26 mouse cellular contexts compared by ENCODE assay signal in the genomic region with DNA sequence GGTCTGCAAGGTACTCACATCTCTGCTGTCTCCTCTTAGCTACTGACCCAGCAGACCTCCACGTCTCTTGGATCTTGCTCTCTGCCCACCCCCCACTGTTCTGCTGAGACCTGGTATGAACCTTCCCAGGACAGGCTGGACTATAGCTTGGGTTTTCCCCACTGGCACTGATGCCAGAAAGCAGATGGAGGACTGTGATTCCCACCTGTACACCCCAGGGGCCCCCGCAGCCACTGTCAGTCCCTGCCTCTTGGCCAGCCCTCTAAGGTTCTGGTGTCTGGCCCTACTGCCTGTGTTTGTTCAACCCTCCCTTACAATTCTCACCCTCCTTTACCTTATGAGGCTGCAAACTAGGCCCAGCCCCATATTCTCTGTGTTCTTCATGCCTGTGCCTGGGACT. TPM values are rescaled to one million over a fixed set of nuclear protein-coding genes. Genes with fewer than 3 reads are reported as not detected.
A peak's percentile ranks its signal among the peaks of the same experiment; 100 is the strongest.
DNase-seq lines count a peak whose midpoint lies in the region; ATAC-seq and TF ChIP-seq lines count a peak whose summit lies in the region.
"Had no signal": no experiment of that assay in that cellular context is flagged by ENCODE, and none has a peak within 500 bp of the region (broad histone marks: within the 10 kb centered on the region; RNA-seq: fewer than 3 reads in every experiment).

No protein-coding gene starts in this region.

- intact Hi-C loops in heart, adult 2 months (cut with DNase I) = no loop called here
- intact Hi-C loops in heart, postnatal 36 days (cut with DNase I) = no loop called here
- intact Hi-C loops in gastrocnemius, postnatal 14 days (cut with DNase I; ENCODE audit: low total_unique reads) = loop anchor here (5.0 kb wide), 1 partner anchor 33 kb away; no protein-coding TSS in a partner anchor

- H3K4me2 ChIP-seq in heart, embryonic 15.5 days = no peak overlapping the region
- H3K4me2 ChIP-seq in heart, postnatal 0 days (ENCODE audit: low read depth, low read length) = no peak overlapping the region
- H3K4me2 ChIP-seq: forebrain, embryonic 15.5 days; intestine, embryonic 15.5 days; limb, embryonic 13.5 days; liver, embryonic 13.5 days; midbrain, embryonic 12.5 days had no signal

- TF ChIP-seq CTCF in heart, adult 2 months (IDR thresholded peaks at IDR 0.05) = no peak
- no peak for TF ChIP-seq CTCF in heart, postnatal 0 days (IDR thresholded peaks at IDR 0.05; ENCODE audit: low read depth)

- peaks cover 22% of the 10 kb centered on the region for H3K4me1 ChIP-seq in heart, adult 2 months (ENCODE audit: control insufficient read depth, insufficient read depth, low read length)
- peaks cover 55% of the 10 kb centered on the region for H3K4me1 ChIP-seq in heart, embryonic 15.5 days (replicated peaks)
- peaks cover 35% of the 10 kb centered on the region for H3K4me1 ChIP-seq in heart, postnatal 0 days (ENCODE audit: control insufficient read depth, insufficient read depth)
- H3K4me1 ChIP-seq: forebrain, embryonic 15.5 days; midbrain, embryonic 12.5 days had no signal

- H3K9ac ChIP-seq in heart, adult 2 months (ENCODE audit: low read depth, low read length) = no peak overlapping the region
- H3K9ac ChIP-seq in heart, embryonic 15.5 days = no peak overlapping the region
- H3K9ac ChIP-seq in heart, postnatal 0 days (replicated peaks; ENCODE audit: low read depth, low read length) = no peak overlapping the region
- H3K9ac ChIP-seq: forebrain, embryonic 15.5 days; intestine, embryonic 15.5 days; limb, embryonic 13.5 days; liver, embryonic 13.5 days; midbrain, embryonic 12.5 days had no signal

- H3K27me3 ChIP-seq in heart, adult 2 months (ENCODE audit: control insufficient read depth, insufficient read depth, low read length) = no peaks in the 10 kb centered on the region
- H3K27me3 ChIP-seq in heart, embryonic 15.5 days = no peaks in the 10 kb centered on the region
- H3K27me3 ChIP-seq in heart, postnatal 0 days (ENCODE audit: control insufficient read depth, insufficient read depth, low read length) = no peaks in the 10 kb centered on the region
- H3K27me3 ChIP-seq: forebrain, embryonic 15.5 days; intestine, embryonic 15.5 days; limb, embryonic 13.5 days; liver, embryonic 13.5 days; midbrain, embryonic 12.5 days had no signal

- DNase-seq in heart, adult 2 months = no peak
- no peak for DNase-seq in heart, adult 8-10 months (ENCODE audit: low spot score)
- no peak for DNase-seq in heart, postnatal 36 days
- DNase-seq in cerebellum, adult 9-11 months = peak; percentile 90
- no peak for DNase-seq in heart, postnatal 0 days (ENCODE audit: low spot score)
- no peak for DNase-seq in layer of hippocampus, adult 18-20 months (ENCODE audit: low spot score in 2 of 2)
- DNase-seq in gastrocnemius, postnatal 14 days = no peak
- DNase-seq: adrenal gland, postnatal 36 days; gastrocnemius, postnatal 10 days; kidney, adult 8-10 months; kidney, postnatal 10 days; liver, embryonic 13.5 days; lung, adult 2 months; thymus, adult 2 months; thymus, postnatal 4 days had no signal

- 67% methylated on average over 2 of the region's 2 CpGs for WGBS in heart, adult 2 months
- WGBS in heart, embryonic 15.5 days = 81% methylated on average over 2 of the region's 2 CpGs
- 49% methylated on average over 2 of the region's 2 CpGs for WGBS in heart, postnatal 0 days

- TF ChIP-seq EP300 in heart, adult 2 months (IDR thresholded peaks at IDR 0.05; ENCODE audit: insufficient read depth, low read depth, low read length) = no peak
- no peak for TF ChIP-seq EP300 in heart, postnatal 0 days (IDR thresholded peaks at IDR 0.05; ENCODE audit: low read depth)

- H3K4me3 ChIP-seq in heart, adult 2 months = no peak overlapping the region
- H3K4me3 ChIP-seq in heart, embryonic 15.5 days = no peak overlapping the region
- no peak overlapping the region for H3K4me3 ChIP-seq in heart, postnatal 0 days (ENCODE audit: low read depth, low read length)
- H3K4me3 ChIP-seq: embryonic facial prominence, embryonic 10.5 days; forebrain, embryonic 15.5 days; hindbrain, embryonic 10.5 days; intestine, embryonic 15.5 days; limb, embryonic 13.5 days; liver, embryonic 13.5 days; midbrain, embryonic 12.5 days had no signal

- H3K79me2 ChIP-seq in heart, adult 2 months (replicated peaks; ENCODE audit: control insufficient read depth, insufficient read depth, low read length) = no peaks in the 10 kb centered on the region; the same call in 1 of the 2 replicates

- H3K27ac ChIP-seq in heart, adult 2 months = peak overlapping the region; percentile 93
- peak overlapping the region; percentile 92 for H3K27ac ChIP-seq in heart, embryonic 15.5 days
- H3K27ac ChIP-seq in heart, postnatal 0 days (ENCODE audit: low read depth) = peak overlapping the region; percentile 91
- H3K27ac ChIP-seq: embryonic facial prominence, embryonic 10.5 days; forebrain, embryonic 15.5 days; hindbrain, embryonic 10.5 days; intestine, embryonic 15.5 days; limb, embryonic 13.5 days; liver, embryonic 13.5 days; midbrain, embryonic 12.5 days had no signal

- ATAC-seq in heart, embryonic 15.5 days (replicated peaks; ENCODE audit: insufficient number of reproducible peaks, insufficient read depth, low FRiP score, low read depth) = no peak
- ATAC-seq in heart, postnatal 0 days (ENCODE audit: insufficient read depth, low read depth) = no peak
- ATAC-seq: CD4-positive, CD25-positive, alpha-beta regulatory T cell, adult 4 months; forebrain, embryonic 15.5 days; hindbrain, embryonic 16.5 days; intestine, embryonic 15.5 days had no signal

- no peak for TF ChIP-seq POLR2A in heart, adult 2 months (IDR thresholded peaks at IDR 0.05; ENCODE audit: insufficient read depth, low read depth, low read length)

- peaks cover 15% of the 10 kb centered on the region for H3K36me3 ChIP-seq in heart, adult 2 months (ENCODE audit: control insufficient read depth, insufficient read depth, low read length)
- H3K36me3 ChIP-seq in heart, embryonic 15.5 days = peaks cover 64% of the 10 kb centered on the region
- H3K36me3 ChIP-seq in heart, postnatal 0 days (replicated peaks; ENCODE audit: control insufficient read depth, insufficient read depth, low read length) = peaks cover 75% of the 10 kb centered on the region
- H3K36me3 ChIP-seq: forebrain, embryonic 15.5 days had no signal

- H3K9me3 ChIP-seq in heart, embryonic 15.5 days (replicated peaks) = no peaks in the 10 kb centered on the region
- H3K9me3 ChIP-seq in heart, postnatal 0 days (replicated peaks; ENCODE audit: control insufficient read depth, low read length) = no peaks in the 10 kb centered on the region
- H3K9me3 ChIP-seq: embryonic facial prominence, embryonic 10.5 days; forebrain, embryonic 15.5 days; hindbrain, embryonic 10.5 days; intestine, embryonic 15.5 days; limb, embryonic 13.5 days; liver, embryonic 13.5 days; midbrain, embryonic 12.5 days had no signal

RNA-seq across cellular contexts. Expression of a gene that starts 11.9 kb away (rescaled TPM):
- total RNA-seq in heart, adult 2 months (2021) = 10 to 100 TPM; 36.4 to 36.7 TPM
- polyA plus RNA-seq in heart, adult 2 months (2012; rRNA removed) = 38.6 and 44.6 TPM in 2 replicates
- total RNA-seq in heart, adult 8-10 months (2022) = 10 to 100 TPM; 27.8 to 40.2 (median 33.7) TPM
- 62.4 and 70.8 TPM in 2 replicates for polyA plus RNA-seq in heart, embryonic 15.5 days (2015; fragmentation: Nextera tagmentation; extraction: Ambion mirVana)
- total RNA-seq in heart, postnatal 36 days (2021) = 10 to 100 TPM; 46.1 to 47.1 TPM
- total RNA-seq in heart, postnatal 0 days (2014; rRNA removed; ENCODE audit: low replicate concordance) = 83.3 and 85.4 TPM in 2 replicates
- polyA plus RNA-seq in heart, postnatal 0 days (2015; fragmentation: Nextera tagmentation; extraction: Ambion mirVana) = 44.3 and 47.5 TPM in 2 replicates
- total RNA-seq in layer of hippocampus, adult 18-20 months (2021) = 1 to 10 TPM; 1.1 to 1.2 TPM
- 10 to 100 TPM; 22.5 to 25.7 TPM for total RNA-seq in gastrocnemius, postnatal 14 days (2021)

RNA-seq across cellular contexts. Expression of a gene that starts 14.8 kb away (rescaled TPM):
- total RNA-seq in heart, adult 2 months (2021) = 10 to 100 TPM; 10.1 to 10.4 TPM
- polyA plus RNA-seq in heart, adult 2 months (2012; rRNA removed) = 7.3 and 12.0 TPM in 2 replicates
- 1 to 10 TPM; 6.7 to 9.5 (median 8.8) TPM for total RNA-seq in heart, adult 8-10 months (2022)
- 5.9 and 10.5 TPM in 2 replicates for polyA plus RNA-seq in heart, embryonic 15.5 days (2015; fragmentation: Nextera tagmentation; extraction: Ambion mirVana)
- 10 to 100 TPM; 12.9 to 13.0 TPM for total RNA-seq in heart, postnatal 36 days (2021)
- total RNA-seq in heart, postnatal 0 days (2014; rRNA removed; ENCODE audit: low replicate concordance) = 5.4 and 7.9 TPM in 2 replicates
- polyA plus RNA-seq in heart, postnatal 0 days (2015; fragmentation: Nextera tagmentation; extraction: Ambion mirVana) = 4.5 and 5.5 TPM in 2 replicates
- total RNA-seq in layer of hippocampus, adult 18-20 months (2021) = 10 to 100 TPM; 43.7 to 49.8 TPM
- total RNA-seq in gastrocnemius, postnatal 14 days (2021) = 10 to 100 TPM; 31.3 to 32.1 TPM
- polyA plus RNA-seq: CD4-positive, CD25-positive, alpha-beta regulatory T cell, adult 4 months had no signal

RNA-seq across cellular contexts. Expression of a gene that starts 44.3 kb away (rescaled TPM):
- not detected for total RNA-seq in heart, adult 2 months (2021)
- 0.06 TPM in 1 of 2 replicates, not detected in the other for polyA plus RNA-seq in heart, adult 2 months (2012; rRNA removed)
- total RNA-seq in heart, adult 8-10 months (2022) = not detected
- polyA plus RNA-seq in heart, embryonic 15.5 days (2015; fragmentation: Nextera tagmentation; extraction: Ambion mirVana) = 0.11 and 0.25 TPM in 2 replicates
- total RNA-seq in heart, postnatal 36 days (2021) = not detected
- not detected in 2 replicates for total RNA-seq in heart, postnatal 0 days (2014; rRNA removed; ENCODE audit: low replicate concordance)
- 0.10 TPM in 1 of 2 replicates, not detected in the other for polyA plus RNA-seq in heart, postnatal 0 days (2015; fragmentation: Nextera tagmentation; extraction: Ambion mirVana)
- total RNA-seq in layer of hippocampus, adult 18-20 months (2021) = under 1 TPM; 0.54 to 0.63 TPM
- not detected for total RNA-seq in gastrocnemius, postnatal 14 days (2021)
- total RNA-seq: adrenal gland, adult 18-20 months; adrenal gland, postnatal 36 days; neutrophil, adult 5-6 weeks had no signal
- polyA plus RNA-seq: CD4-positive, CD25-positive, alpha-beta regulatory T cell, adult 4 months had no signal

Comparison
In these comparisons a context has a peak if more than half of its experiments do, and no peak if none do; other contexts are left out.
1. RNA of a gene that starts 11.9 kb away (total RNA-seq): 83.3 to 85.4 TPM in heart, postnatal 0 days, 46.1 to 47.1 TPM in heart, postnatal 36 days, 27.8 to 40.2 TPM in heart, adult 8-10 months, 36.4 to 36.7 TPM in heart, adult 2 months and 22.5 to 25.7 TPM in gastrocnemius, postnatal 14 days; 1.1 to 1.2 TPM in layer of hippocampus, adult 18-20 months; every median in the first group is over 10 times any median in the second.
2. Peak in every context shown above with its lines, with median percentiles within 50 percentile points of each other: H3K27ac ChIP-seq.